Mouse (Mus musculus): ENCODE results near the gene Dapl1. TPM values are rescaled to one million over a fixed set of nuclear protein-coding genes. Genes with fewer than 3 reads are reported as not detected.

Dapl1 gene
- 8.5 and 11.3 TPM in 2 replicates for polyA plus RNA-seq (2016; fragmentation: Nextera tagmentation; extraction: Ambion mirVana)

- peak; percentile 35 for DNase-seq (ENCODE audit: low spot score)
- 0 out of 2 replicates have a peak within 1 kb of the TSS, but pooled peaks have one; percentile 37 for H3K27ac ChIP-seq (replicated peaks)
These were observed at the start of gene Dapl1 for GRCm38 (mm10) chr2:59484438-59484837. Gene Dapl1, plus strand, starts transcription at chr2:59484653.

GRCm38 (mm10) chr2:59434820-59435219 is 49.6 kb upstream of the Dapl1 start:
- H3K27ac ChIP-seq (replicated peaks), result no peak overlapping the region

More at GRCm38 (mm10) chr2:59484438-59484837, at the start of gene Dapl1:
- peaks cover 26% of the 10 kb centered on the region for H3K4me1 ChIP-seq
- 73% methylated on average over 9 of the region's 9 CpGs for WGBS
- H3K9me3 ChIP-seq, result no peaks in the 10 kb centered on the region
- no peaks in the 10 kb centered on the region for H3K27me3 ChIP-seq (replicated peaks; ENCODE audit: low read depth, poor library complexity, severe bottlenecking)
- H3K4me3 ChIP-seq, result no peak within 1 kb of the TSS
- H3K36me3 ChIP-seq (replicated peaks), result no peaks in the 10 kb centered on the region

GRCm38 (mm10) chr2:59437684-59438393 is 46.6 kb upstream of the Dapl1 start:
- H3K9me3 ChIP-seq, result 0 out of 2 replicates have a peak, but pooled peaks cover 4% of the 10 kb centered on the region
- no peak overlapping the region for H3K27ac ChIP-seq (replicated peaks)
- 88% methylated on average over 12 of the region's 12 CpGs for WGBS

More at GRCm38 (mm10) chr2:59434820-59435219, 49.6 kb upstream of the Dapl1 start:
- no peak overlapping the region for H3K4me3 ChIP-seq
- 0 out of 2 replicates have a peak, but pooled peaks cover 4% of the 10 kb centered on the region for H3K9me3 ChIP-seq
- 0 out of 2 replicates have a peak, but pooled peaks cover 12% of the 10 kb centered on the region for H3K27me3 ChIP-seq (replicated peaks; ENCODE audit: low read depth, poor library complexity, severe bottlenecking)
- no peak for DNase-seq (ENCODE audit: low spot score)
- no peaks in the 10 kb centered on the region for H3K36me3 ChIP-seq (replicated peaks)
- 90% methylated on average over 9 of the region's 9 CpGs for WGBS
- no peaks in the 10 kb centered on the region for H3K4me1 ChIP-seq

GRCm38 (mm10) chr2:59438479-59438935 is 45.9 kb upstream of the Dapl1 start:
- H3K4me3 ChIP-seq, result no peak overlapping the region
- no peaks in the 10 kb centered on the region for H3K36me3 ChIP-seq (replicated peaks)
- 23% methylated on average over 10 of the region's 10 CpGs for WGBS
- H3K27ac ChIP-seq (replicated peaks), result no peak overlapping the region
- no peaks in the 10 kb centered on the region for H3K4me1 ChIP-seq
- H3K9me3 ChIP-seq, result 0 out of 2 replicates have a peak, but pooled peaks cover 1% of the 10 kb centered on the region
- peak; percentile 51 for DNase-seq (ENCODE audit: low spot score)
- 0 out of 2 replicates have a peak, but pooled peaks cover 15% of the 10 kb centered on the region for H3K27me3 ChIP-seq (replicated peaks; ENCODE audit: low read depth, poor library complexity, severe bottlenecking)

More at GRCm38 (mm10) chr2:59437684-59438393, 46.6 kb upstream of the Dapl1 start:
- DNase-seq (ENCODE audit: low spot score), result no peak
- 0 out of 2 replicates have a peak, but pooled peaks cover 15% of the 10 kb centered on the region for H3K27me3 ChIP-seq (replicated peaks; ENCODE audit: low read depth, poor library complexity, severe bottlenecking)
- no peaks in the 10 kb centered on the region for H3K4me1 ChIP-seq
- H3K4me3 ChIP-seq, result no peak overlapping the region
- H3K36me3 ChIP-seq (replicated peaks), result no peaks in the 10 kb centered on the region

GRCm38 (mm10) chr2:59439824-59440223 is 44.6 kb upstream of the Dapl1 start:
- WGBS, result 90% methylated on average over 9 of the region's 9 CpGs
- Histone ChIP-seq H3K36me3 (replicated peaks) (no peaks in the 10 kb centered on the region), H3K4me1 (no peaks in the 10 kb centered on the region), H3K9me3 (no peaks in the 10 kb centered on the region), H3K27ac (replicated peaks) (no peak overlapping the region), H3K27me3 (replicated peaks; ENCODE audit: low read depth, poor library complexity, severe bottlenecking) (0 out of 2 replicates have a peak, but pooled peaks cover 15% of the 10 kb centered on the region), H3K4me3 (no peak overlapping the region)
- DNase-seq (ENCODE audit: low spot score), result no peak

GRCm38 (mm10) chr2:59440481-59440880 is 44.0 kb upstream of the Dapl1 start:
- DNase-seq (ENCODE audit: low spot score), result peak; percentile 65
- no peaks in the 10 kb centered on the region for H3K36me3 ChIP-seq (replicated peaks)
- H3K27ac ChIP-seq (replicated peaks), result no peak overlapping the region
- H3K4me3 ChIP-seq, result no peak overlapping the region
- WGBS, result 29% methylated on average over 5 of the region's 5 CpGs
- no peaks in the 10 kb centered on the region for H3K9me3 ChIP-seq
- H3K4me1 ChIP-seq, result no peaks in the 10 kb centered on the region
- H3K27me3 ChIP-seq (replicated peaks; ENCODE audit: low read depth, poor library complexity, severe bottlenecking), result 0 out of 2 replicates have a peak, but pooled peaks cover 15% of the 10 kb centered on the region

GRCm38 (mm10) chr2:59441681-59442080 is 42.8 kb upstream of the Dapl1 start:
- no peak overlapping the region for H3K27ac ChIP-seq (replicated peaks)

GRCm38 (mm10) chr2:59446671-59447070 is 37.8 kb upstream of the Dapl1 start:
- no peak overlapping the region for H3K4me3 ChIP-seq
- H3K27ac ChIP-seq (replicated peaks), result no peak overlapping the region
- H3K36me3 ChIP-seq (replicated peaks), result no peaks in the 10 kb centered on the region
- no peaks in the 10 kb centered on the region for H3K27me3 ChIP-seq (replicated peaks; ENCODE audit: low read depth, poor library complexity, severe bottlenecking)
- no peaks in the 10 kb centered on the region for H3K9me3 ChIP-seq
- H3K4me1 ChIP-seq, result no peaks in the 10 kb centered on the region
- WGBS, result 77% methylated on average over 6 of the region's 6 CpGs
- no peak for DNase-seq (ENCODE audit: low spot score)

More at GRCm38 (mm10) chr2:59441681-59442080, 42.8 kb upstream of the Dapl1 start:
- Histone ChIP-seq H3K9me3 (no peaks in the 10 kb centered on the region), H3K4me1 (no peaks in the 10 kb centered on the region), H3K27me3 (replicated peaks; ENCODE audit: low read depth, poor library complexity, severe bottlenecking) (0 out of 2 replicates have a peak, but pooled peaks cover 15% of the 10 kb centered on the region), H3K36me3 (replicated peaks) (no peaks in the 10 kb centered on the region), H3K4me3 (no peak overlapping the region)
- 86% methylated on average over 5 of the region's 5 CpGs for WGBS
- DNase-seq (ENCODE audit: low spot score), result no peak

GRCm38 (mm10) chr2:59447712-59448111 is 36.7 kb upstream of the Dapl1 start:
- Histone ChIP-seq H3K4me3 (no peak overlapping the region), H3K36me3 (replicated peaks) (no peaks in the 10 kb centered on the region), H3K27ac (replicated peaks) (no peak overlapping the region), H3K4me1 (no peaks in the 10 kb centered on the region), H3K27me3 (replicated peaks; ENCODE audit: low read depth, poor library complexity, severe bottlenecking) (no peaks in the 10 kb centered on the region), H3K9me3 (no peaks in the 10 kb centered on the region)
- 82% methylated on average over 2 of the region's 2 CpGs for WGBS
- DNase-seq (ENCODE audit: low spot score), result no peak

GRCm38 (mm10) chr2:59448516-59448915 is 35.9 kb upstream of the Dapl1 start:
- no peaks in the 10 kb centered on the region for H3K36me3 ChIP-seq (replicated peaks)
- H3K9me3 ChIP-seq, result no peaks in the 10 kb centered on the region
- no peak for DNase-seq (ENCODE audit: low spot score)
- H3K27ac ChIP-seq (replicated peaks), result no peak overlapping the region
- no peaks in the 10 kb centered on the region for H3K27me3 ChIP-seq (replicated peaks; ENCODE audit: low read depth, poor library complexity, severe bottlenecking)
- H3K4me3 ChIP-seq, result no peak overlapping the region
- no peaks in the 10 kb centered on the region for H3K4me1 ChIP-seq
- WGBS, result 95% methylated on average over 3 of the region's 3 CpGs

GRCm38 (mm10) chr2:59448921-59449320 is 35.5 kb upstream of the Dapl1 start:
- H3K27me3 ChIP-seq (replicated peaks; ENCODE audit: low read depth, poor library complexity, severe bottlenecking), result no peaks in the 10 kb centered on the region
- WGBS, result 77% methylated on average over 4 of the region's 4 CpGs

GRCm38 (mm10) chr2:59451675-59452074 is 32.8 kb upstream of the Dapl1 start:
- WGBS, result 89% methylated on average over 2 of the region's 2 CpGs
- Histone ChIP-seq H3K9me3 (no peaks in the 10 kb centered on the region), H3K27ac (replicated peaks) (no peak overlapping the region), H3K27me3 (replicated peaks; ENCODE audit: low read depth, poor library complexity, severe bottlenecking) (no peaks in the 10 kb centered on the region), H3K4me1 (no peaks in the 10 kb centered on the region), H3K36me3 (replicated peaks) (no peaks in the 10 kb centered on the region), H3K4me3 (no peak overlapping the region)
- DNase-seq (ENCODE audit: low spot score), result no peak

More at GRCm38 (mm10) chr2:59448921-59449320, 35.5 kb upstream of the Dapl1 start:
- Histone ChIP-seq H3K9me3 (no peaks in the 10 kb centered on the region), H3K4me3 (no peak overlapping the region), H3K36me3 (replicated peaks) (no peaks in the 10 kb centered on the region), H3K4me1 (no peaks in the 10 kb centered on the region), H3K27ac (replicated peaks) (no peak overlapping the region)
- DNase-seq (ENCODE audit: low spot score), result no peak

- DNase-seq (ENCODE audit: low spot score), result no peak
- H3K4me1 ChIP-seq, result no peaks in the 10 kb centered on the region
- H3K36me3 ChIP-seq (replicated peaks), result no peaks in the 10 kb centered on the region
- no peaks in the 10 kb centered on the region for H3K9me3 ChIP-seq
- no peaks in the 10 kb centered on the region for H3K27me3 ChIP-seq (replicated peaks; ENCODE audit: low read depth, poor library complexity, severe bottlenecking)
- H3K27ac ChIP-seq (replicated peaks), result no peak overlapping the region
- WGBS, result 71% methylated on average over 3 of the region's 3 CpGs
- H3K4me3 ChIP-seq, result no peak overlapping the region
These were observed 32.4 kb upstream of the Dapl1 start for GRCm38 (mm10) chr2:59452102-59452501.
